Mouse (Mus musculus) cerebellum, adult (tissue): ENCODE data around the gene Ube3b.

ENCODE experiments used
- ATAC-seq: cut with Nextera tagmentation; 2 replicates; pipeline ENCODE4 v1.9.2; 2017; ENCODE audit warnings: mild to moderate bottlenecking, moderate library complexity, mixed read lengths; ENCODE audit not compliant: insufficient number of reproducible peaks, low FRiP score, low TSS enrichment

The Ube3b gene

GRCm38 (mm10) chr5:114470359-114470758 lies 90.0 kb downstream of the Ube3b start:
- no peak for ATAC-seq
